Mouse (Mus musculus) forebrain, embryonic 12.5 days (tissue): ENCODE results near the gene Olfr521. TPM values are rescaled to one million over a fixed set of nuclear protein-coding genes. Genes with fewer than 3 reads are reported as not detected.
"Not testable (repeated sequence)": the region's sequence is repeated elsewhere in the genome, so short reads cannot be mapped to it uniquely, and the experiment has no call there.

Experiments
- ATAC-seq: fragments of 200-750 bp; cut with Nextera tagmentation; 2 replicates; pipeline ENCODE4 v1.8.0; 2017; ENCODE audit warnings: moderate TSS enrichment; ENCODE audit not compliant: low FRiP score
- H3K27ac ChIP-seq: fragments of 300-500 bp; sonication (generic); 2 replicates; pipeline ENCODE4 v1.5.1; 2016; ENCODE audit warnings: mild to moderate bottlenecking
- H3K27me3 ChIP-seq: fragments of 300-500 bp; sonication (generic); 2 replicates; pipeline ENCODE4 v1.6.1; 2016; ENCODE audit warnings: mild to moderate bottlenecking
- H3K36me3 ChIP-seq: fragments of 300-500 bp; sonication (generic); replicated peaks from 2 replicates; pipeline ENCODE4 v1.6.1; 2016; ENCODE audit warnings: mild to moderate bottlenecking
- H3K4me1 ChIP-seq: fragments of 300-500 bp; sonication (generic); 2 replicates; pipeline ENCODE4 v1.6.1; 2016
- H3K4me2 ChIP-seq: fragments of 300-500 bp; sonication (generic); 2 replicates; pipeline ENCODE4 v1.6.1; 2016; ENCODE audit warnings: mild to moderate bottlenecking, moderate library complexity
- H3K4me3 ChIP-seq: fragments of 300-500 bp; sonication (generic); replicated peaks from 2 replicates; pipeline ENCODE4 v1.5.1; 2016; ENCODE audit warnings: mild to moderate bottlenecking
- H3K9ac ChIP-seq: fragments of 300-500 bp; sonication (generic); 2 replicates; pipeline ENCODE4 v1.6.1; 2016; ENCODE audit warnings: mild to moderate bottlenecking
- H3K9me3 ChIP-seq: fragments of 300-500 bp; sonication (generic); 2 replicates; pipeline ENCODE4 v1.6.1; 2016
- WGBS: fragments of 180-500 bp; shearing (Covaris S2); methylation state at CpG from one replicate; pipeline ENCODE4 v1.1.7; 2016; 5-methylcytosine and 5-hydroxymethylcytosine counted together
- polyA plus RNA-seq: library from polyadenylated mRNA; unstranded; fragments of >200 nt; fragmentation: Nextera tagmentation; extraction: Ambion mirVana; gene quantifications from 2 replicates; pipeline ENCODE4 v1.2.1, GENCODE M21; 2016

The Olfr521 gene
- polyA plus RNA-seq, 1 experiment from 2014 or later: not detected

- no peaks in the 10 kb centered on the region for H3K36me3 ChIP-seq
- H3K4me3 ChIP-seq: no peak overlapping the region
- no peak for ATAC-seq
- no peak overlapping the region for H3K9ac ChIP-seq
- no peaks in the 10 kb centered on the region for H3K27me3 ChIP-seq
- no peak overlapping the region for H3K27ac ChIP-seq
- no peak overlapping the region for H3K4me2 ChIP-seq
- H3K4me1 ChIP-seq: peaks cover 19% of the 10 kb centered on the region
- WGBS: 86% methylated on average over 10 of the region's 10 CpGs
- H3K9me3 ChIP-seq: no peaks in the 10 kb centered on the region
These were observed 27.5 kb downstream of the Olfr521 start for GRCm38 (mm10) chr7:99790816-99791215.

DNA sequence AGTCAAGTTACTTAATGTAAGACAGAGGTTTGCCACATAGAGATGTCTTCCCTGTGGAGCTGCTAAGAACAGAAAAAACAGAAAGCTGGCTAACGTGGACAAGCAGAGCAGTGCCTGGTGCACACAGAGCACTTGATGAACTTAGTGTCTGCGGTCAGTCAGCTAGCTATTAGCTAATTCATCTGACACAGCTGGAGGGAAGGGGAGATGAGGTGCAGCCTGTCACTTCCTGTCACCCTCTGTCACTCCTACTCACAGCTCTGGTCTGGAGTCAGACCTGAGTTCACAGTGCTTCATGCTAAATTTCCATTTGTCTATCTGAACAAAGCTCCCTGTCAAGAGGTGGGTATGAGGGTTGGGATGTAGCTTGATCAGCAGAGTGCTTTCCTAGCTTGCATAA, 30.8 kb downstream of the Olfr521 start:
- ATAC-seq: no peak
- Histone ChIP-seq H3K4me2 (no peak overlapping the region), H3K27me3 (peaks cover 16% of the 10 kb centered on the region; the same call in 1 of the 2 replicates), H3K4me1 (peaks cover 18% of the 10 kb centered on the region), H3K4me3 (no peak overlapping the region), H3K9ac (no peak overlapping the region), H3K9me3 (no peaks in the 10 kb centered on the region), H3K36me3 (no peaks in the 10 kb centered on the region), H3K27ac (no peak overlapping the region)
- WGBS: 66% methylated on average over 2 of the region's 2 CpGs

GRCm38 (mm10) chr7:99795192-99795981, 32.1 kb downstream of the Olfr521 start:
- Histone ChIP-seq H3K4me1 (peaks cover 18% of the 10 kb centered on the region), H3K36me3 (no peaks in the 10 kb centered on the region), H3K4me3 (peak overlapping the region; percentile 23), H3K9ac (0 out of 2 replicates have a peak overlapping the region, but pooled peaks have one; percentile 36), H3K27me3 (peaks cover 16% of the 10 kb centered on the region; the same call in 1 of the 2 replicates), H3K27ac (no peak overlapping the region), H3K4me2 (peak overlapping the region; percentile 54), H3K9me3 (no peaks in the 10 kb centered on the region)
- peak; percentile 65 for ATAC-seq
- WGBS: 10% methylated on average over 17 of the region's 17 CpGs

DNA sequence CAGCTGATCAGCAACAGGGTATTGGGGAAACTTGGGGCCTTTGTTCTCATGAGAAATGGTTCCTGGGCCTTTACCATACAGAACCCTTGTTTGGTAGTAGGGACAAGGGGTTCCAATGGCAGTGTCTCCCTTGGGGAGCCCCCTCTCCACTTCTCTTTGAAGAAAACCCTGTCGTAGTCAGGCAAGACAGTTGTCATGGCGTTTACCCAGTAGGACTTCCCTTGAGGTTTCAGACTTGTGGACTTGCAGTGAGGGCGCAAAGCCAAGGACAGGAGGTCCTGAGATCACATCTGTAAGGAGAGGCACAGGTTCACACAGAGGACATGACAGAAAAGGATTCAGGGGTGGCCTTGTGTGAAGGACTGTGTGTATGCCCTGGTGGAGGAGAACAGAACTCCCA, 33.2 kb downstream of the Olfr521 start:
- no peak overlapping the region for H3K4me2 ChIP-seq
- H3K27ac ChIP-seq: no peak overlapping the region
- peaks cover 16% of the 10 kb centered on the region; the same call in 1 of the 2 replicates for H3K27me3 ChIP-seq
- H3K4me3 ChIP-seq: no peak overlapping the region
- no peaks in the 10 kb centered on the region for H3K9me3 ChIP-seq
- H3K9ac ChIP-seq: no peak overlapping the region
- peaks cover 18% of the 10 kb centered on the region for H3K4me1 ChIP-seq
- H3K36me3 ChIP-seq: no peaks in the 10 kb centered on the region
- ATAC-seq: no peak
- 65% methylated on average over 3 of the region's 3 CpGs for WGBS

DNA sequence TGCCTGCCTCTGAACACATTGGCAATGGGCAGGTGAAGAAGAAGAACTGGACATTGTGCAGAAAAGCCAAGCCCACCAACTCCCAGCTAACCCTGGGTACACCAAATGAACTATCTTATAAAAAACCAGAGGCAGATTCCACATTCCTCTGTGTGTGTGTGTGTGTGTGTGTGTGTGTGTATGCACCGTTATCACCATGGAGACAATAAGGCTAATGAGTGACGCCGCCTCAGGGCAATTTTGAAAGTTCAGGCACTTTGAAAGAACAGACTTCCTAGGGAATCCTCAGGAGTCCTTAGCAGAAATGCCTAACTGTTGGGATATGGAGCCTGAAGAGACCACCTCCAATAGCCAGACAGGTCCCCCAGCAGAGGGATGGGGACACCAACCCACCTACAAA, 34.0 kb downstream of the Olfr521 start:
- H3K4me2 ChIP-seq: no peak overlapping the region
- no peak for ATAC-seq
- H3K27ac ChIP-seq: no peak overlapping the region
- H3K4me1 ChIP-seq: peaks cover 18% of the 10 kb centered on the region
- H3K4me3 ChIP-seq: no peak overlapping the region
- H3K9me3 ChIP-seq: no peaks in the 10 kb centered on the region
- H3K27me3 ChIP-seq: peaks cover 16% of the 10 kb centered on the region; the same call in 1 of the 2 replicates
- H3K9ac ChIP-seq: no peak overlapping the region
- H3K36me3 ChIP-seq: no peaks in the 10 kb centered on the region
- WGBS: 75% methylated on average over 3 of the region's 3 CpGs

DNA sequence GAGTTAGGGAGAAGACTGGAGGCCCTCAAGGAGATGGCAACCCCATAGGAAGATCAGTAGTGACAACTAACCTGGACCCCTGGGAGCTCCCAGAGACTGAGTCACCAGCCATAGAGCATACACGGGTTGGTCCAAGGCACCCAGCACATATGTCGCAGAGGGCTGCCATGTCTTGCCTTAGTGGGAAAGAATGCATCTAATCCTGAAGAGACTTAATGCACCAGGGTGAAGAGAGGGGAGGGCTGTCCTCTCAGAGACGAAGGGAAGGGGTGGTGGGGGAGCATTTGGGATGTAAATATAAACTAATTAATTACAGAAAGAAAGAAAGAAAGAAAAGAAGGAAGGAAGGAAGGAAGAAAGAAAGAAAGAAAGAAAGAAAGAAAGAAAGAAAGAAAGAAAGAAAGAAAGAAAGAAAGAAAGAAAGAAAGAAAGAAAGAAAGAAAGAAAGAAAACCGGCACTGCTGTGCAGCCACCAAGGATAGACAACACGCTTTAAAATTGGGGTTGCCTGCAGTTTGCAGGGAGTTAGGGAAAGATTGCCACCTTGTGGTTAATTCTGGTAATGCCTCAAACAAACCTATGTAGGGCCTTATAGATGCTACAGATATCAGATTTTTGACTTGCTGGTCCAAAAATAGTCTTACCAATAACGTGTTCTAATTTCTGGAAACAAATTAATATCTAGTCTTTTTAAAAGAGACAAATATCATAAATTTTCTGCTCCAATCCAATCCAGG, 34.8 kb downstream of the Olfr521 start:
- H3K4me3 ChIP-seq: no peak overlapping the region
- peaks cover 18% of the 10 kb centered on the region for H3K4me1 ChIP-seq
- WGBS: 36% methylated on average over 6 of the region's 6 CpGs
- H3K36me3 ChIP-seq: no peaks in the 10 kb centered on the region
- H3K27me3 ChIP-seq: peaks cover 16% of the 10 kb centered on the region; the same call in 1 of the 2 replicates
- no peaks in the 10 kb centered on the region for H3K9me3 ChIP-seq
- no peak overlapping the region for H3K27ac ChIP-seq
- H3K9ac ChIP-seq: peak overlapping the region; percentile 14; the same call in 1 of the 2 replicates
- H3K4me2 ChIP-seq: no peak overlapping the region
- ATAC-seq: peak; percentile 54; the same call in 1 of the 2 replicates

DNA sequence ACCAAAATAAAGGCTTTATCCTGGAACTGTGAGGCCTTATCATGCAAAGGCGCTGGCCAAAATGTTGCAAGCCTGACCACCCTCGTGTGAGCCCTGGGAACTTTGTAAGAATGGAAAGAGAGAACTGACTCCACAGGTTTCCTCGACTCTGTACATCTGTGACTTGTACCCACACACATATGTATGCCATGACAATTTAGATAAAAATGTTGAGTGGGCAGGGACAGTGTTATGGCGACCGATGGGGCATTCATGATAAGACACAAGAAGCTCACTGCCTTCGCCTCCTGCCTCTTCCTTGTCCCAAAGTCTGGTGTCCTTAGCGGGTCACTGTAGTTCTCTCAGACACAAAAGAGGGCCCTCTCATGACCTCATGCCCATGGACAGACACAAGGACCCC, 35.8 kb downstream of the Olfr521 start:
- no peak overlapping the region for H3K4me3 ChIP-seq
- H3K4me1 ChIP-seq: peaks cover 18% of the 10 kb centered on the region
- no peaks in the 10 kb centered on the region for H3K9me3 ChIP-seq
- H3K27me3 ChIP-seq: peaks cover 16% of the 10 kb centered on the region; the same call in 1 of the 2 replicates
- WGBS: 78% methylated on average over 7 of the region's 7 CpGs
- ATAC-seq: no peak
- H3K36me3 ChIP-seq: no peaks in the 10 kb centered on the region
- no peak overlapping the region for H3K9ac ChIP-seq
- no peak overlapping the region for H3K4me2 ChIP-seq
- H3K27ac ChIP-seq: no peak overlapping the region

DNA sequence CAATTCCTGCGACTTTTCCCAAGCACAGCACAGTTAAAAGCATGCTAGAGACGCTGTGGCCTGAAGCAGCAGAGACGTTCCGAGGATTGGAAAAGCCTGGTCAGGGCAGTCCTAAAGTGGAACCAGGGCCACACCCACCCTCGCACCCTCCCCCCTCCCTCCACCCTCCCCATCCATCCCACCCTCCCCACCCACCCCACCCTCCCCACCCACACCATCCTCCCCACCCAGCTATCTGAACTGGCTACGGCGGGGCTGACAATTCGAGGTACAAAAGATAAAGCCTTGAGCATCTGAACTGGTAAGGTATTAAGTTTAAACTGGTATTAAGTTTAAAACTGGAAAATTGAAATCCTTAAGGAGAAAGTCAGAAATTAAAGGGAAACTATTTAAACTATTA, 40.2 kb downstream of the Olfr521 start:
- Histone ChIP-seq H3K9me3 (no peaks in the 10 kb centered on the region), H3K4me1 (no peaks in the 10 kb centered on the region), H3K36me3 (no peaks in the 10 kb centered on the region), H3K4me3 (no peak overlapping the region), H3K9ac (no peak overlapping the region), H3K27ac (no peak overlapping the region), H3K27me3 (no peaks in the 10 kb centered on the region), H3K4me2 (no peak overlapping the region)
- ATAC-seq: no peak
- 75% methylated on average over 8 of the region's 8 CpGs for WGBS

DNA sequence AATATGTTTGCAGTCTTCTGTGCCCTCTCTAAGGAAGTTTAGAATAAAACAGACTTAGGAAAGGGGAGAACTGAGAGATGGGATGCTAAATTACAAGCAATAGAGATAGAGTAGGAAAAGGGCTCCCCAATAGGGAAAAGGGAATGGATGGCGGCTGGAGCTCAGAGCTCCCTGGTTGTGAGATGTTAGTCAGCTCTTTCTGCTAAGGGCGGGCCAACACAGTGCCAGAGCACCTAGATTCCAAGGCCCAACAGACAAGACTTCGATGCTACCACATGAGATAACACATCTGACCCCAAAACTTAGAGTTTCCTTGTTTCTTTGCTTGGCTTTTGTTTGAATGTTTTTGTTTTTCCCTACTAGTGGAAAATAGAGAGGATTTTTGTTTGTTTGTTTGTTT, 40.7 kb downstream of the Olfr521 start:
- H3K9me3 ChIP-seq, ATAC-seq, H3K4me1 ChIP-seq, H3K9ac ChIP-seq, H3K27ac ChIP-seq, H3K27me3 ChIP-seq, H3K36me3 ChIP-seq, H3K4me2 ChIP-seq, H3K4me3 ChIP-seq: not testable (repeated sequence)
- 87% methylated on average over 3 of the region's 3 CpGs for WGBS

GRCm38 (mm10) chr7:99805340-99805739, 42.0 kb downstream of the Olfr521 start:
- Histone ChIP-seq H3K36me3 (no peaks in the 10 kb centered on the region), H3K9me3 (no peaks in the 10 kb centered on the region), H3K4me3 (no peak overlapping the region), H3K4me1 (no peaks in the 10 kb centered on the region), H3K9ac (no peak overlapping the region), H3K4me2 (no peak overlapping the region), H3K27ac (no peak overlapping the region), H3K27me3 (no peaks in the 10 kb centered on the region)
- ATAC-seq: no peak
- 94% methylated on average over 1 of the region's 1 CpGs for WGBS

- ATAC-seq, H3K4me1 ChIP-seq: not testable (repeated sequence)
- WGBS: 81% methylated on average over 7 of the region's 7 CpGs
These were observed 43.7 kb downstream of the Olfr521 start for GRCm38 (mm10) chr7:99807043-99807442.

DNA sequence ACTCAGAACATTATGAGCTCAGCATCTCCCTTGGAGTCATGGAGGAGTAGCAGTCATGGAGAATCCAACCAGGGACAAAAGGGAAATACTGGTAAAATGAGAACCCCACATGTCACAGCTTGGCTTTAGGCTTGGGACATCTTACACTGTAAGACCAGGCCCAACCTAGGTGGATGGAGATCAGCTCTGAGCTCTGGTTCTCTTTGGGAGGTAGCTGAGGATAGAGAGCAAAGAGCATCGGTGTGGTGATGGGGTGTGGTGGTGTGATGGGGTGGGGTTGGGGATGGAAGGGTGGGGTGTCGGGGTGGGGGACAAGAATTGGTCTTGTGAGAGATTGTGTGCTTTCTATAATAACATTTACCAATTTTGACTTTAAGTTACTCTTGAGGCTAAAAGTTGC, 47.5 kb downstream of the Olfr521 start:
- Histone ChIP-seq H3K9ac (no peak overlapping the region), H3K4me3 (no peak overlapping the region), H3K27ac (no peak overlapping the region), H3K4me1 (no peaks in the 10 kb centered on the region), H3K27me3 (no peaks in the 10 kb centered on the region), H3K9me3 (no peaks in the 10 kb centered on the region), H3K36me3 (no peaks in the 10 kb centered on the region), H3K4me2 (no peak overlapping the region)
- no peak for ATAC-seq
- 92% methylated on average over 2 of the region's 2 CpGs for WGBS

More at GRCm38 (mm10) chr7:99807043-99807442, 43.7 kb downstream of the Olfr521 start:
- not testable (repeated sequence) for H3K4me2 ChIP-seq, H3K9me3 ChIP-seq, H3K4me3 ChIP-seq, H3K36me3 ChIP-seq, H3K27me3 ChIP-seq, H3K9ac ChIP-seq, H3K27ac ChIP-seq
